Mouse (Mus musculus) gastrocnemius, postnatal 36 days (tissue): Measurements from ENCODE around the gene Wfikkn1. TPM values are rescaled to one million over a fixed set of nuclear protein-coding genes. Genes with fewer than 3 reads are reported as not detected.
"Not testable (repeated sequence)": the region's sequence is repeated elsewhere in the genome, so short reads cannot be mapped to it uniquely, and the experiment has no call there.

ENCODE experiments used
- DNase-seq, 2 experiments: peaks; one replicate each; pipeline ENCODE4 v3.0.0; 2022
- intact Hi-C: fragments of 180-260 bp; cut with DNase I; formaldehyde crosslinking; loops from one replicate; pipeline ENCODE4 v1.15.1; 2025
- total RNA-seq, 2 experiments: library from RNA; stranded (reverse); gene quantifications; 2 replicates each; pipeline ENCODE4 v1.2.3; 2021

Gene Wfikkn1
- total RNA-seq, 2 experiments from 2014 or later: 0.59 to 0.69 TPM

- no peak for DNase-seq
- intact Hi-C loops: no loop called here
Measured at GRCm38 (mm10) chr17:25872676-25873075, 8.0 kb downstream of the Wfikkn1 start.

GRCm38 (mm10) chr17:25871566-25871965 lies 9.1 kb downstream of the Wfikkn1 start:
- DNase-seq, intact Hi-C loops: not testable (repeated sequence)

- intact Hi-C loops: no loop called here
- DNase-seq: no peak
Measured at GRCm38 (mm10) chr17:25869954-25870353, 10.7 kb downstream of the Wfikkn1 start.

- intact Hi-C loops: no loop called here
- no peak for DNase-seq
Measured at GRCm38 (mm10) chr17:25869498-25869897, 11.2 kb downstream of the Wfikkn1 start.

GRCm38 (mm10) chr17:25868601-25869191 lies 12.0 kb downstream of the Wfikkn1 start, which contains the start of gene Mcrip2:
Gene Mcrip2 (minus strand): TSS chr17:25868764.
- intact Hi-C loops: no loop called here
- peak; percentile 72 to 77 for DNase-seq

- DNase-seq: peak; percentile 49 to 60
- intact Hi-C loops: no loop called here
Measured at GRCm38 (mm10) chr17:25867836-25868600, 12.6 kb downstream of the Wfikkn1 start.

- DNase-seq: no peak
- intact Hi-C loops: no loop called here
Measured at GRCm38 (mm10) chr17:25867509-25867835, 13.2 kb downstream of the Wfikkn1 start.

- intact Hi-C loops: no loop called here
- DNase-seq: no peak
Measured at GRCm38 (mm10) chr17:25866172-25866571, 14.5 kb downstream of the Wfikkn1 start.

GRCm38 (mm10) chr17:25865288-25865687 lies 15.4 kb downstream of the Wfikkn1 start:
- intact Hi-C loops: no loop called here
- DNase-seq: no peak

- intact Hi-C loops: no loop called here
- no peak for DNase-seq
Measured at GRCm38 (mm10) chr17:25864311-25864710, 16.3 kb downstream of the Wfikkn1 start.

- DNase-seq: no peak
Measured at GRCm38 (mm10) chr17:25863681-25864080, 17.0 kb downstream of the Wfikkn1 start.

GRCm38 (mm10) chr17:25861704-25862612 lies 18.7 kb downstream of the Wfikkn1 start:
- intact Hi-C loops: no loop called here
- no peak for DNase-seq

More at GRCm38 (mm10) chr17:25863681-25864080, 17.0 kb downstream of the Wfikkn1 start:
- intact Hi-C loops: no loop called here

GRCm38 (mm10) chr17:25860832-25861703 lies 19.6 kb downstream of the Wfikkn1 start, which contains the start of gene Wdr90:
Gene Wdr90 (minus strand): TSS chr17:25861501.
- intact Hi-C loops: no loop called here
- peak; percentile 80 to 83 for DNase-seq

- DNase-seq: no peak
- intact Hi-C loops: no loop called here
Measured at GRCm38 (mm10) chr17:25860229-25860628, 20.4 kb downstream of the Wfikkn1 start.

- peak; percentile 90 to 94 for DNase-seq
- intact Hi-C loops: no loop called here
Measured at GRCm38 (mm10) chr17:25844396-25844901, 36.2 kb downstream of the Wfikkn1 start, which contains the start of gene Rhot2. Gene Rhot2 (minus strand): TSS chr17:25844851.

GRCm38 (mm10) chr17:25843636-25844395 lies 36.8 kb downstream of the Wfikkn1 start:
- DNase-seq: no peak
- intact Hi-C loops: no loop called here

- intact Hi-C loops: no loop called here
- DNase-seq: no peak
Measured at GRCm38 (mm10) chr17:25843122-25843521, 37.5 kb downstream of the Wfikkn1 start.

GRCm38 (mm10) chr17:25842509-25842908 lies 38.1 kb downstream of the Wfikkn1 start:
- DNase-seq: no peak
- intact Hi-C loops: no loop called here
